Mouse (Mus musculus) lung, postnatal 0 days (tissue): ENCODE measurements around the gene Muc3.

Source experiments
- CTCF ChIP-seq: IDR thresholded peaks from 2 replicates; pipeline ENCODE4 v1.5.1; 2016; ENCODE audit warnings: antibody characterized with exemption, mild to moderate bottlenecking
- EP300 ChIP-seq: IDR thresholded peaks from 2 replicates; pipeline ENCODE4 v1.6.1; 2016; ENCODE audit warnings: antibody characterized with exemption, mild to moderate bottlenecking, control low read depth

DNA sequence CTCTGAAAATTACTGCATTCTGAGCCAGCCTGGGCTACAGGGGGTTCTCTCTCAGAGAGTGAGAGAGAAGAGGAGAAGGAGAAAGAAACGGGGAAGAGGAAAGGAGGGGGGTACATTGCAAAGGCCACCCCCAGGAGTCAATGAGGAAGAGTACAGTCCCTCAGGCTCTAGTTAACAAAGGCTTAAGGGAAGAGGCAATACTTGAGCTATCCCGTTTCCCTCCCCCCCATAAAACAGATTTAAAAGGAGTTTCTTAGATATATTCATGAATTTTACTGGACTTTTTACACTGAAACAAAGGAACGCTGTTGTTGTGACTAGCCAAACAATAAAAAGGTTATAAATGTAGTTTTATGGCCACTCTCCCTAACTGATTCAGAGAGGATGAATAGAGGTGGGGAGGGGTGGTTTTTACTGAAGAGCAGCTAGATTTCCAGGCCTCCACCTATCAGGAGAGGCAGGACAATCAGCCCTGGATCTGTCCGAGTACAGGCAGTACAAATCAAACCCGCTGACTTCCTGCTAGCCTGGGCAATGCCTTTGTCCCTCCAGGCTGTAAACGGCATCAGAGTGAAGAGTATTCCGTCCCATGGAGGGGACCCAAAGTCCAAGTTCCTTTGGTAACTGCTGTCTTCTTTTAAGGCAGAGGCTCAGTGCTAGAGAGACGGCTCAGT is 44.3 kb upstream of the Muc3 start:
- TF ChIP-seq EP300 (no peak), CTCF (no peak)
